Mouse (Mus musculus): Measurements from ENCODE around the gene Tnfrsf14.

DNA sequence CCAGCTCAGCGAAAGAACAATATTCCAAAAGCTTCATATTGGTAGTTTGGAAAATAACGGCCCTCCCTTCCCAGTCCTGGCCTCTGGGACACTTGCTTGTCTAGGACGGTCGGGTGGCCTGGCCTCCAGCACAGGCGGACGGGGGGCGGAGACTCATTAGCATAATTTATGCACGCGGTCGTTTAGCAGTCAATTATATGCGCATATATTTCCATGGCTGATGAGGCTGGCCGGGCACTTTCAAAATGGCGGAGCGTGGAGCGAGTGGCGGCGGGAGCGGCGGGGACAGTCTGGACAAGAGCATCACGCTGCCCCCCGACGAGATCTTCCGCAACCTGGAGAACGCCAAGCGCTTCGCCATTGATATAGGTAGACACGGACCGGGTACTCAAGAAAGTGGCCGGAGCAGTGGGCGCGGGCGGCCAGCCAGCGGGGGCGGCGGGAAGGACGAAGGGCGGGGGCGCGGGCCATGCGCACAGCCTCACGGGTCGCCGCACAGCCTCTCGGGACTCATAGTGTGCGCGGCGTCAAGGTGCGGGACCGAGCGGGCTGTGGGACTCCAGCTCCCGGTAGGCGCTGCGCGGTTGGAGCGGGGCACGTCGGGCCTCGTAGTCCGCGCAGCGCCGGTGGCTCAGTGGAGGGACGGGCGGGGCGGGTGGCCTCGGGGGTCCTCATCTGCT, 35.7 kb upstream of the Tnfrsf14 start, which contains the start of gene Pank4:
- TF ChIP-seq POLR2A (IDR thresholded peaks at IDR 0.05; ENCODE audit: borderline replicate concordance, extremely low read depth, insufficient read depth, insufficient read length, poor library complexity, severe bottlenecking) (peak; percentile 41), CTCF (IDR thresholded peaks at IDR 0.05; ENCODE audit: borderline replicate concordance, extremely low read depth, insufficient read depth, insufficient read length) (no peak)

Measured in brain, embryonic 14.5 days (tissue).